Mouse (Mus musculus): ENCODE results near the gene Vmn2r85. TPM values are rescaled to one million over a fixed set of nuclear protein-coding genes. Genes with fewer than 3 reads are reported as not detected.

Vmn2r85 gene
- polyA plus RNA-seq, 1 experiment from 2014 or later: not detected

Other genes with a start within 250 kb of the Vmn2r85 start
- gene Olfr826, start 245.5 kb downstream of the Vmn2r85 start, polyA plus RNA-seq (2014; fragmentation: Nextera tagmentation; extraction: Ambion mirVana): not detected in 2 replicates
- gene Olfr827, start 215.3 kb downstream of the Vmn2r85 start, polyA plus RNA-seq (2014; fragmentation: Nextera tagmentation; extraction: Ambion mirVana): not detected in 2 replicates
- 26.0 and 27.5 TPM in 2 replicates for gene Neurod4, start 149.5 kb downstream of the Vmn2r85 start, polyA plus RNA-seq (2014; fragmentation: Nextera tagmentation; extraction: Ambion mirVana)
- gene Tespa1, start 106.8 kb downstream of the Vmn2r85 start, polyA plus RNA-seq (2014; fragmentation: Nextera tagmentation; extraction: Ambion mirVana): 0.17 and 0.36 TPM in 2 replicates
- not detected in 2 replicates for gene Vmn2r84, start 35.4 kb downstream of the Vmn2r85 start, polyA plus RNA-seq (2014; fragmentation: Nextera tagmentation; extraction: Ambion mirVana)
- gene Vmn2r86, start 26.3 kb upstream of the Vmn2r85 start, polyA plus RNA-seq (2014; fragmentation: Nextera tagmentation; extraction: Ambion mirVana): not detected in 2 replicates
- gene Vmn2r87, start 67.7 kb upstream of the Vmn2r85 start, polyA plus RNA-seq (2014; fragmentation: Nextera tagmentation; extraction: Ambion mirVana): 0.05 TPM in 1 of 2 replicates, not detected in the other